Mouse (Mus musculus): ENCODE results near the gene Krtap3-1. TPM values are rescaled to one million over a fixed set of nuclear protein-coding genes. Genes with fewer than 3 reads are reported as not detected.

Krtap3-1 gene
- polyA plus RNA-seq, 1 experiment: 2.7 TPM

- TF ChIP-seq POLR2A (IDR thresholded peaks at IDR 0.05; ENCODE audit: low read depth, low read length) (no peak), CTCF (IDR thresholded peaks at IDR 0.05; ENCODE audit: extremely low read depth, insufficient read length, insufficient replicate concordance, low read depth, low read length) (no peak)
- no peak overlapping the region for H3K27ac ChIP-seq (ENCODE audit: insufficient read depth, low read depth, low read length)
- H3K4me3 ChIP-seq (ENCODE audit: low read depth, low read length): no peak overlapping the region
- WGBS: 42% methylated on average over 9 of the region's 9 CpGs
- no peaks in the 10 kb centered on the region for H3K27me3 ChIP-seq (ENCODE audit: control insufficient read depth, insufficient read depth, low read length)
- no peaks in the 10 kb centered on the region for H3K4me1 ChIP-seq (ENCODE audit: control insufficient read depth, insufficient read depth, insufficient read length, low read length)
- no peaks in the 10 kb centered on the region for H3K36me3 ChIP-seq (ENCODE audit: control insufficient read depth, insufficient read depth, low read length)
Observed at GRCm38 (mm10) chr11:99539721-99540120, 26.7 kb downstream of the Krtap3-1 start.

GRCm38 (mm10) chr11:99521288-99521860 lies 45.1 kb downstream of the Krtap3-1 start, which contains the start of gene Krt39:
TSS of gene Krt39 (minus strand) at chr11:99521338.
- no peak for TF ChIP-seq POLR2A (IDR thresholded peaks at IDR 0.05; ENCODE audit: low read depth, low read length)
- no peak for TF ChIP-seq CTCF (IDR thresholded peaks at IDR 0.05; ENCODE audit: extremely low read depth, insufficient read length, insufficient replicate concordance, low read depth, low read length)
- H3K36me3 ChIP-seq (ENCODE audit: control insufficient read depth, insufficient read depth, low read length): no peaks in the 10 kb centered on the region
- 19% methylated on average over 13 of the region's 13 CpGs for WGBS
- H3K4me1 ChIP-seq (ENCODE audit: control insufficient read depth, insufficient read depth, insufficient read length, low read length): no peaks in the 10 kb centered on the region
- H3K27me3 ChIP-seq (ENCODE audit: control insufficient read depth, insufficient read depth, low read length): no peaks in the 10 kb centered on the region
- H3K27ac ChIP-seq (ENCODE audit: insufficient read depth, low read depth, low read length): no peak within 1 kb of the TSS
- H3K4me3 ChIP-seq (ENCODE audit: low read depth, low read length): no peak within 1 kb of the TSS

Other genes with a start within 250 kb of the Krtap3-1 start
- not detected in 2 replicates for gene Krt25, start 243.7 kb downstream of the Krtap3-1 start, polyA plus RNA-seq (2012; rRNA removed)
- gene Krt26, start 228.7 kb downstream of the Krtap3-1 start, polyA plus RNA-seq (2012; rRNA removed): not detected in 2 replicates
- gene Krt27, start 215.5 kb downstream of the Krtap3-1 start, polyA plus RNA-seq (2012; rRNA removed): not detected in 2 replicates
- not detected in 2 replicates for gene Krt28, start 191.7 kb downstream of the Krtap3-1 start, polyA plus RNA-seq (2012; rRNA removed)
- gene Krt10, start 177.3 kb downstream of the Krtap3-1 start, polyA plus RNA-seq (2012; rRNA removed): 0.15 and 0.18 TPM in 2 replicates
- 0.48 and 9.5 TPM in 2 replicates for gene Krt12, start 144.4 kb downstream of the Krtap3-1 start, polyA plus RNA-seq (2012; rRNA removed)
- gene Krt20, start 128.5 kb downstream of the Krtap3-1 start, polyA plus RNA-seq (2012; rRNA removed): 292 and 951 TPM in 2 replicates
- 4.4 and 7.4 TPM in 2 replicates for gene Krt23, start 73.5 kb downstream of the Krtap3-1 start, polyA plus RNA-seq (2012; rRNA removed)
- gene Krt39, start 45.3 kb downstream of the Krtap3-1 start, polyA plus RNA-seq (2012; rRNA removed): not detected in 2 replicates
- not detected in 2 replicates for gene Krt40, start 23.5 kb downstream of the Krtap3-1 start, polyA plus RNA-seq (2012; rRNA removed)
- not detected in 2 replicates for gene Krtap3-3, start 15.8 kb downstream of the Krtap3-1 start, polyA plus RNA-seq (2012; rRNA removed)
- not detected in 2 replicates for gene Krtap3-2, start 9.8 kb downstream of the Krtap3-1 start, polyA plus RNA-seq (2012; rRNA removed)
- not detected in 2 replicates for gene Gm11939, start 7.2 kb downstream of the Krtap3-1 start, polyA plus RNA-seq (2012; rRNA removed)
- gene Krtap1-5, start 14.4 kb upstream of the Krtap3-1 start, polyA plus RNA-seq (2012; rRNA removed): not detected in 2 replicates
- not detected in 2 replicates for gene Krtap1-4, start 17.0 kb upstream of the Krtap3-1 start, polyA plus RNA-seq (2012; rRNA removed)
- gene Krtap1-3, start 24.7 kb upstream of the Krtap3-1 start, polyA plus RNA-seq (2012; rRNA removed): not detected in 2 replicates
- not detected in 2 replicates for gene Krtap9-3, start 31.5 kb upstream of the Krtap3-1 start, polyA plus RNA-seq (2012; rRNA removed)
- 1.3 TPM in 1 of 2 replicates, not detected in the other for gene Gm11938, start 36.7 kb upstream of the Krtap3-1 start, polyA plus RNA-seq (2012; rRNA removed)
- gene Gm11937, start 43.6 kb upstream of the Krtap3-1 start, polyA plus RNA-seq (2012; rRNA removed): not detected in 2 replicates
- 0.29 and 1.9 TPM in 2 replicates for gene Krtap2-4, start 48.2 kb upstream of the Krtap3-1 start, polyA plus RNA-seq (2012; rRNA removed)
- gene Gm11562, start 53.8 kb upstream of the Krtap3-1 start, polyA plus RNA-seq (2012; rRNA removed): 1.9 TPM in 1 of 2 replicates, not detected in the other
- gene Krtap4-1, start 61.6 kb upstream of the Krtap3-1 start, polyA plus RNA-seq (2012; rRNA removed): not detected in 2 replicates
- not detected in 2 replicates for gene Krtap4-2, start 68.5 kb upstream of the Krtap3-1 start, polyA plus RNA-seq (2012; rRNA removed)
- gene Krtap4-7, start 77.5 kb upstream of the Krtap3-1 start, polyA plus RNA-seq (2012; rRNA removed): not detected in 2 replicates
- not detected in 2 replicates for gene Gm11555, start 83.6 kb upstream of the Krtap3-1 start, polyA plus RNA-seq (2012; rRNA removed)
- gene Gm11563, start 92.3 kb upstream of the Krtap3-1 start, polyA plus RNA-seq (2012; rRNA removed): not detected in 2 replicates
- gene Krtap4-6, start 99.3 kb upstream of the Krtap3-1 start, polyA plus RNA-seq (2012; rRNA removed): not detected in 2 replicates
- not detected in 2 replicates for gene Gm14190, start 124.1 kb upstream of the Krtap3-1 start, polyA plus RNA-seq (2012; rRNA removed)
- not detected in 2 replicates for gene Gm14180, start 167.7 kb upstream of the Krtap3-1 start, polyA plus RNA-seq (2012; rRNA removed)
- gene Gm11595, start 206.3 kb upstream of the Krtap3-1 start, polyA plus RNA-seq (2012; rRNA removed): not detected in 2 replicates
- gene Krtap4-8, start 214.1 kb upstream of the Krtap3-1 start, polyA plus RNA-seq (2012; rRNA removed): not detected in 2 replicates
- gene Krtap4-9, start 218.6 kb upstream of the Krtap3-1 start, polyA plus RNA-seq (2012; rRNA removed): not detected in 2 replicates
- gene Gm11596, start 226.8 kb upstream of the Krtap3-1 start, polyA plus RNA-seq (2012; rRNA removed): not detected in 2 replicates
- not detected in 2 replicates for gene Gm11569, start 232.3 kb upstream of the Krtap3-1 start, polyA plus RNA-seq (2012; rRNA removed)
- gene Gm11554, start 237.8 kb upstream of the Krtap3-1 start, polyA plus RNA-seq (2012; rRNA removed): not detected in 2 replicates
- not detected in 2 replicates for gene Krtap4-13, start 243.3 kb upstream of the Krtap3-1 start, polyA plus RNA-seq (2012; rRNA removed)
- not detected in 2 replicates for gene Gm11564, start 249.0 kb upstream of the Krtap3-1 start, polyA plus RNA-seq (2012; rRNA removed)

Data from small intestine, adult 2 months (tissue).